Mouse (Mus musculus) lung, adult 2 months (tissue): ENCODE measurements around the gene Kif16b. TPM values are rescaled to one million over a fixed set of nuclear protein-coding genes. Genes with fewer than 3 reads are reported as not detected.

Experiments
- DNase-seq: peaks from one replicate; pipeline ENCODE4 v3.0.0; 2022
- H3K4me1 ChIP-seq: fragments of 200-500 bp; 2 replicates; pipeline ENCODE4 v1.6.1; 2011; ENCODE audit warnings: low read length; ENCODE audit not compliant: control insufficient read depth, insufficient read depth
- H3K4me3 ChIP-seq: fragments of 200-500 bp; replicated peaks from 2 replicates; pipeline ENCODE3; 2011; ENCODE audit warnings: low read depth, mild to moderate bottlenecking, control low read depth, low read length; ENCODE audit errors: extremely low read depth
- CTCF ChIP-seq: fragments of 200-500 bp; IDR thresholded peaks from 2 replicates; pipeline ENCODE4 v1.5.1; 2011; ENCODE audit warnings: mild to moderate bottlenecking, low read length, control low read depth; ENCODE audit not compliant: insufficient read depth
- POLR2A ChIP-seq: fragments of 200-500 bp; IDR thresholded peaks from 2 replicates; pipeline ENCODE4 v1.6.1; 2011; ENCODE audit warnings: low read depth, mild to moderate bottlenecking, control low read depth, low read length, borderline replicate concordance; ENCODE audit errors: extremely low read depth
- WGBS: fragments of 180-500 bp; shearing (Covaris S2); methylation state at CpG from one replicate; pipeline ENCODE4 v1.1.7; 2018; 5-methylcytosine and 5-hydroxymethylcytosine counted together
- polyA plus RNA-seq: library from polyadenylated mRNA; depleted of rRNA; stranded (reverse); fragments of >200 nt; gene quantifications from 2 replicates; pipeline ENCODE4 v1.2.3, GENCODE M21; 2012

The Kif16b gene
- polyA plus RNA-seq, 1 experiment, result 13.3 TPM

- Histone ChIP-seq H3K4me3 (no peak overlapping the region), H3K4me1 (no peaks in the 10 kb centered on the region)
- no peak for DNase-seq
- 72% methylated on average over 5 of the region's 5 CpGs for WGBS
- TF ChIP-seq POLR2A (no peak), CTCF (no peak)
Measured at GRCm38 (mm10) chr2:142610206-142610605, 291.1 kb downstream of the Kif16b start.

GRCm38 (mm10) chr2:142608778-142609177 lies 292.6 kb downstream of the Kif16b start:
- Histone ChIP-seq H3K4me1 (no peaks in the 10 kb centered on the region), H3K4me3 (no peak overlapping the region)
- WGBS, result 93% methylated on average over 17 of the region's 17 CpGs
- no peak for TF ChIP-seq POLR2A
- no peak for DNase-seq

- Histone ChIP-seq H3K4me1 (no peaks in the 10 kb centered on the region), H3K4me3 (no peak overlapping the region)
- DNase-seq, result no peak
- no peak for TF ChIP-seq CTCF
- TF ChIP-seq POLR2A, result no peak
- 67% methylated on average over 4 of the region's 4 CpGs for WGBS
Measured at GRCm38 (mm10) chr2:142604762-142605161, 296.6 kb downstream of the Kif16b start.

GRCm38 (mm10) chr2:142603210-142603609 lies 298.1 kb downstream of the Kif16b start:
- 56% methylated on average over 2 of the region's 2 CpGs for WGBS

GRCm38 (mm10) chr2:142599235-142599634 lies 302.1 kb downstream of the Kif16b start:
- no peaks in the 10 kb centered on the region for H3K4me1 ChIP-seq
- TF ChIP-seq POLR2A (no peak), CTCF (no peak)
- no peak overlapping the region for H3K4me3 ChIP-seq
- 76% methylated on average over 4 of the region's 4 CpGs for WGBS
- no peak for DNase-seq

More at GRCm38 (mm10) chr2:142603210-142603609, 298.1 kb downstream of the Kif16b start:
- DNase-seq, result no peak
- Histone ChIP-seq H3K4me3 (no peak overlapping the region), H3K4me1 (no peaks in the 10 kb centered on the region)
- TF ChIP-seq POLR2A (no peak), CTCF (no peak)

- TF ChIP-seq CTCF (no peak), POLR2A (no peak)
- Histone ChIP-seq H3K4me1 (no peaks in the 10 kb centered on the region), H3K4me3 (no peak overlapping the region)
- no peak for DNase-seq
- 65% methylated on average over 17 of the region's 17 CpGs for WGBS
Measured at GRCm38 (mm10) chr2:142596176-142597170, 304.9 kb downstream of the Kif16b start.

GRCm38 (mm10) chr2:142590938-142591337 lies 310.4 kb downstream of the Kif16b start:
- DNase-seq, result no peak
- Histone ChIP-seq H3K4me1 (no peaks in the 10 kb centered on the region), H3K4me3 (no peak overlapping the region)
- TF ChIP-seq CTCF (no peak), POLR2A (no peak)

GRCm38 (mm10) chr2:142590284-142590724 lies 311.0 kb downstream of the Kif16b start:
- Histone ChIP-seq H3K4me1 (no peaks in the 10 kb centered on the region), H3K4me3 (no peak overlapping the region)
- DNase-seq, result no peak
- 67% methylated on average over 6 of the region's 6 CpGs for WGBS
- TF ChIP-seq POLR2A, result no peak

GRCm38 (mm10) chr2:142589403-142590283 lies 311.7 kb downstream of the Kif16b start:
- 79% methylated on average over 14 of the region's 14 CpGs for WGBS
- H3K4me1 ChIP-seq, result no peaks in the 10 kb centered on the region
- no peak overlapping the region for H3K4me3 ChIP-seq
- TF ChIP-seq CTCF, result no peak
- no peak for TF ChIP-seq POLR2A
- DNase-seq, result no peak
